Mouse (Mus musculus): Measurements from ENCODE around the gene Cep68. TPM values are rescaled to one million over a fixed set of nuclear protein-coding genes. Genes with fewer than 3 reads are reported as not detected.

The Cep68 gene
- polyA plus RNA-seq, 1 experiment from 2014 or later: 30.7 TPM

GRCm38 (mm10) chr11:20262628-20263380, 13.6 kb upstream of the Cep68 start:
- no peaks in the 10 kb centered on the region for H3K9me3 ChIP-seq (replicated peaks; ENCODE audit: control insufficient read depth, low read length)
- WGBS: 53% methylated on average over 8 of the region's 8 CpGs
- no peaks in the 10 kb centered on the region for H3K36me3 ChIP-seq (ENCODE audit: control insufficient read depth, insufficient read depth)
- no peaks in the 10 kb centered on the region for H3K4me1 ChIP-seq (ENCODE audit: control insufficient read depth, insufficient read depth, low read length)
- H3K27ac ChIP-seq (ENCODE audit: low read length): no peak overlapping the region
- no peak for ATAC-seq (replicated peaks; ENCODE audit: extremely low read depth, insufficient read depth, low FRiP score)
- H3K4me3 ChIP-seq (ENCODE audit: low read length): no peak overlapping the region
- no peak overlapping the region for H3K4me2 ChIP-seq (ENCODE audit: low read depth, low read length)
- H3K27me3 ChIP-seq (ENCODE audit: control insufficient read depth, insufficient read depth, low read length): no peaks in the 10 kb centered on the region
- H3K9ac ChIP-seq (ENCODE audit: low read length): no peak overlapping the region

DNA sequence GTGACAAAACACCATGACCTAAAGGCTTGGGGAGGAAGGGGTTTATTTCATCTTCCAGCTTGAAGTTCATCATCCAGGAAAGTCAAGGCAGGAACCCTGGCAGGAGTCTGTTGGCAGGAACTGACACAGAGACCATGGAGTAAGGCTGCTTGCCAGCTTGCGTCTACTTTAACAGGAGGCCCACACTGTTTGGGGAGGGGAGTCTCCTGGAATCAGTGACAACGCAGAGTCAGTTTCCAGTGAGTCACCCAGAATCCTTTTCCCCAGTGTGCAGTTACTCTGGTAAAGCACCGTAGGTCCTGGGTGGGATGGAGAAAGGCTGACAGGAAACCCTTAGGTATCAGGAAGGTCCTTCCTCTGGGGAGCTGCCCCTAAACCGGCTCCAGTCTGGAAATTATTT, 5.6 kb upstream of the Cep68 start:
- H3K9ac ChIP-seq (ENCODE audit: low read length): no peak overlapping the region
- H3K4me1 ChIP-seq (ENCODE audit: control insufficient read depth, insufficient read depth, low read length): peaks cover 2% of the 10 kb centered on the region
- H3K27ac ChIP-seq (ENCODE audit: low read length): no peak overlapping the region
- H3K27me3 ChIP-seq (ENCODE audit: control insufficient read depth, insufficient read depth, low read length): no peaks in the 10 kb centered on the region
- 72% methylated on average over 4 of the region's 4 CpGs for WGBS
- no peak overlapping the region for H3K4me3 ChIP-seq (ENCODE audit: low read length)
- H3K9me3 ChIP-seq (replicated peaks; ENCODE audit: control insufficient read depth, low read length): peaks cover 3% of the 10 kb centered on the region; the same call in 1 of the 2 replicates
- ATAC-seq (replicated peaks; ENCODE audit: extremely low read depth, insufficient read depth, low FRiP score): no peak
- no peak overlapping the region for H3K4me2 ChIP-seq (ENCODE audit: low read depth, low read length)
- H3K36me3 ChIP-seq (ENCODE audit: control insufficient read depth, insufficient read depth): no peaks in the 10 kb centered on the region

DNA sequence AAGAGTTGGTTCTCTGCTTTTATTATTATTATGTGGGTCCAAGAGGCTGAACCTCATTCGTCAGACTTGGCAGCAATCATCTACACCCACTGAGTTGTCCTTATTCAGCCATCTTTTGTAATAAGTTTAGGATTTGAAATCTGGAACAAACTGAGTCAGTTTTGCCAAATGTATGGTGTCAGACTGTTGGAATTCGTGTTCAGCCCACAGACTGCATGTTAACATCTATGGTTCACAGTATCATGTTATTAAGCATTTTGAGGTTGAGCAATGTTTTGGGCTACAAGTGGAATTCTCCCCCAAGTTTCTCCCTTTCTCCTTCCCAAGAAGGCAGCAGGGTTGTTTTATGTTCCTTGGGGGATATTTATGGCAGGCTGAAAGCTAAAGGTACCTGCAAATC, 3.9 kb upstream of the Cep68 start:
- H3K4me3 ChIP-seq (ENCODE audit: low read length): no peak overlapping the region
- ATAC-seq (replicated peaks; ENCODE audit: extremely low read depth, insufficient read depth, low FRiP score): no peak
- WGBS: 60% methylated on average over 2 of the region's 2 CpGs
- no peaks in the 10 kb centered on the region for H3K36me3 ChIP-seq (ENCODE audit: control insufficient read depth, insufficient read depth)
- H3K4me1 ChIP-seq (ENCODE audit: control insufficient read depth, insufficient read depth, low read length): peaks cover 5% of the 10 kb centered on the region
- no peak overlapping the region for H3K4me2 ChIP-seq (ENCODE audit: low read depth, low read length)
- peaks cover 3% of the 10 kb centered on the region; the same call in 1 of the 2 replicates for H3K9me3 ChIP-seq (replicated peaks; ENCODE audit: control insufficient read depth, low read length)
- no peak overlapping the region for H3K9ac ChIP-seq (ENCODE audit: low read length)
- H3K27me3 ChIP-seq (ENCODE audit: control insufficient read depth, insufficient read depth, low read length): no peaks in the 10 kb centered on the region
- no peak overlapping the region for H3K27ac ChIP-seq (ENCODE audit: low read length)

GRCm38 (mm10) chr11:20250476-20251178, 1.4 kb upstream of the Cep68 start:
- no peak overlapping the region for H3K4me2 ChIP-seq (ENCODE audit: low read depth, low read length)
- ATAC-seq (replicated peaks; ENCODE audit: extremely low read depth, insufficient read depth, low FRiP score): no peak
- WGBS: 87% methylated on average over 6 of the region's 6 CpGs

DNA sequence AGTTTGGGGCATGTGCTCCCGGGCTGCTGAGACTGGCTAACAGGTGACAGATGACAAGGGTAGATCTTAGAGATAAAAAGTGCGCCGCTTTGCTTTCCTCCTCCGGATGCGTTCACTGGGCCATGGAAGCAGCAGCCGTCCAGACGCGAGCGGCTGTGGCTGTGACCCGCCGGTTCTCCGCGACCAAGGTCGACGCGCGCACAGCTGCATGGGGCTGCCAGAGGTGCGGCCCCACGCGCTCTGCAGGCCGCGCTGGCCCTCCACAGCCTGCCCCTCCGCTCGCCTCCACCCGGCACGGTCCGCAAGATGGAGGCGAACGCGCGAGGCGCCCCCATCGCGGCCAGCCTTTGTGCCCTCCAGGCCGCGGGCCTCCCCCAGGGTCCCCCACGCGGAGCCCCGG, 389 bp downstream of the Cep68 start:
- Histone ChIP-seq H3K9me3 (replicated peaks; ENCODE audit: control insufficient read depth, low read length) (peaks cover 3% of the 10 kb centered on the region; the same call in 1 of the 2 replicates), H3K27ac (ENCODE audit: low read length) (peak overlapping the region; percentile 79), H3K4me2 (ENCODE audit: low read depth, low read length) (peak overlapping the region; percentile 59), H3K4me3 (ENCODE audit: low read length) (peak overlapping the region; percentile 64), H3K27me3 (ENCODE audit: control insufficient read depth, insufficient read depth, low read length) (no peaks in the 10 kb centered on the region), H3K9ac (ENCODE audit: low read length) (peak overlapping the region; percentile 82), H3K4me1 (ENCODE audit: control insufficient read depth, insufficient read depth, low read length) (peaks cover 38% of the 10 kb centered on the region), H3K36me3 (ENCODE audit: control insufficient read depth, insufficient read depth) (no peaks in the 10 kb centered on the region)
- under 1% methylated on average over 39 of the region's 39 CpGs for WGBS
- peak; percentile 59 for ATAC-seq (replicated peaks; ENCODE audit: extremely low read depth, insufficient read depth, low FRiP score)

More at GRCm38 (mm10) chr11:20250476-20251178, 1.4 kb upstream of the Cep68 start:
- no peak overlapping the region for H3K4me3 ChIP-seq (ENCODE audit: low read length)
- no peak overlapping the region for H3K27ac ChIP-seq (ENCODE audit: low read length)
- H3K9ac ChIP-seq (ENCODE audit: low read length): no peak overlapping the region; the same call in 1 of the 2 replicates
- H3K9me3 ChIP-seq (replicated peaks; ENCODE audit: control insufficient read depth, low read length): peaks cover 3% of the 10 kb centered on the region; the same call in 1 of the 2 replicates
- peaks cover 29% of the 10 kb centered on the region for H3K4me1 ChIP-seq (ENCODE audit: control insufficient read depth, insufficient read depth, low read length)
- no peaks in the 10 kb centered on the region for H3K36me3 ChIP-seq (ENCODE audit: control insufficient read depth, insufficient read depth)
- H3K27me3 ChIP-seq (ENCODE audit: control insufficient read depth, insufficient read depth, low read length): no peaks in the 10 kb centered on the region

DNA sequence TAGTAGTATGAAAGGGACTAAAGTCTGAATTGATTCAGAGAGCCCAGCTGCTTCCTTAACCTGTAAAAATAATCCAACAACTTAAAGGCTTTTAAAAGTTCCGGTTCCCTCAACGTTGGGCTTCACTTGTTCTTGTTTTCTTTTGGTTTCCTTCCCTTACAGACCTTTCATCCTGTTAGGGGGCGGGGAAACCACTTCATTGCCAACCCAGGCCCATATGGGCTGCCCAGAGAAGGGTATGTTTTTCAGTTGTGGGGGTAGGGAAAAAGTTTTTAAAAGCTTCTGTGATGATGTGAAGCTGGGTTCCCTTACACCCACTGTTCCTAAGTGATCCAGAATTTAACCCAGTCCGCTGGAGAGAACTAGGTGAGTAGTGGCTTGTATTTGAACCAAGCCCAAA, 952 bp downstream of the Cep68 start:
- 20% methylated on average over 4 of the region's 4 CpGs for whole genome bisulfite sequencing
- Histone ChIP-seq H3K4me3 (ENCODE audit: low read length) (peak overlapping the region; percentile 64), H3K9me3 (replicated peaks; ENCODE audit: control insufficient read depth, low read length) (no peaks in the 10 kb centered on the region), H3K36me3 (ENCODE audit: control insufficient read depth, insufficient read depth) (no peaks in the 10 kb centered on the region), H3K4me2 (ENCODE audit: low read depth, low read length) (peak overlapping the region; percentile 59), H3K4me1 (ENCODE audit: control insufficient read depth, insufficient read depth, low read length) (peaks cover 43% of the 10 kb centered on the region), H3K27me3 (ENCODE audit: control insufficient read depth, insufficient read depth, low read length) (no peaks in the 10 kb centered on the region), H3K9ac (ENCODE audit: low read length) (peak overlapping the region; percentile 82), H3K27ac (ENCODE audit: low read length) (peak overlapping the region; percentile 79)
- no peak for ATAC-seq (replicated peaks; ENCODE audit: extremely low read depth, insufficient read depth, low FRiP score)

DNA sequence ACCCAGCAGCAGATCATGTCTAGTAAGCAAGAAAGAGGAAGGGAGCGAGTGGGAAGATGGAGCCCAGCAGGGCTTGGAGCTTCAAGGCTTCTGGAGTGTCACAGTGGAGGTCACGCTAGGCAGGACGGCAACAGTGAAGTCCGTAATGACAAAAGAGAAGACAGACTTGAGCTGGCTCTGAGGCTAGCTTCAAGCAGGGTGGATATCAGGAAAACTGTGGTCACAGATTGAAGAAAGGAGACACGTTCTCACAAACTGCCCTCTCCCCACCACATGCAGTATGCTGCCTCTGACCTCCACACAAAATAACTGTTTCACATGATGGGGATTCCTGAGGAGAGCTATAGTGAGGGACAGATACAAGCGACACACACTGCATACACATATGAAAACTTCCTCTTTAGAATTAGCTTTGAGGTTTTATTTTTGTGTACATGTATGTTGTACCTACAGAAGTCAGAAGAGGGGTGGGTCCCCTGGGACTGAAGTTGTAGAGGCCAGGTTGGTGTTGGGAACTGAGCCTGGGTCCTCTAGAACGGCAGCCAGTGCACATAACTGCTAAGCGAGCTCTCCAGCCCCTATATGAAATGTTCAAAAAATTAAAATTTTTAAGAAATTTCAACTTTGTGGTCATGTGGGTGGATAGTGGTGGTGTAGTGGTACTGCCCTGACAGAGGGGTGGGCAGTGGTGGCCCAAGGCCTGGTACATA, 1.9 kb downstream of the Cep68 start:
- no peak overlapping the region for H3K4me3 ChIP-seq (ENCODE audit: low read length)
- H3K9me3 ChIP-seq (replicated peaks; ENCODE audit: control insufficient read depth, low read length): no peaks in the 10 kb centered on the region
- no peak overlapping the region for H3K27ac ChIP-seq (ENCODE audit: low read length)
- ATAC-seq (replicated peaks; ENCODE audit: extremely low read depth, insufficient read depth, low FRiP score): no peak
- H3K9ac ChIP-seq (ENCODE audit: low read length): peak overlapping the region; percentile 41
- no peaks in the 10 kb centered on the region for H3K36me3 ChIP-seq (ENCODE audit: control insufficient read depth, insufficient read depth)
- no peaks in the 10 kb centered on the region for H3K27me3 ChIP-seq (ENCODE audit: control insufficient read depth, insufficient read depth, low read length)
- H3K4me2 ChIP-seq (ENCODE audit: low read depth, low read length): peak overlapping the region; percentile 59
- WGBS: 80% methylated on average over 8 of the region's 8 CpGs
- peaks cover 50% of the 10 kb centered on the region for H3K4me1 ChIP-seq (ENCODE audit: control insufficient read depth, insufficient read depth, low read length)

DNA sequence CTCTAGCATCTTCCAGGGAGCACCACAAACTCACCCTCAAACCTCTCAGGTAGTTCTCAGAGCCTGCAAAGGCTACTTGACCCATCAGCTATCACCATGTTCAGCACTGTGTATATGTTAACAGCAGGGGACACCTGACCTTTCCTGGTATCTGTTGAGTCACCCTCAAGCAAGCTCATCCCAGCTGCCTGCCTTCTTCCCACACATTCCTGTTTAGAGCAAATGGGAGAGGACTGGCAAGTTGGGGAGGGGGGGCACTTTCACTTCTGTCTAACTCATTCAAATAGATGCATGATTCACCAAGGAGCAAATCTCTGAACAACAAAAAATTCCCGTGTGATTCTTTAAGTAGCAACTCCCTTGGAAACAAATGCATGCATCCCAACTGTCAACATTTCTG, 2.6 kb downstream of the Cep68 start:
- Histone ChIP-seq H3K9me3 (replicated peaks; ENCODE audit: control insufficient read depth, low read length) (no peaks in the 10 kb centered on the region), H3K4me1 (ENCODE audit: control insufficient read depth, insufficient read depth, low read length) (peaks cover 50% of the 10 kb centered on the region)
- WGBS: 49% methylated on average over 1 of the region's 1 CpGs

More for the DNA sequence above, 2.6 kb downstream of the Cep68 start:
- Histone ChIP-seq H3K27me3 (ENCODE audit: control insufficient read depth, insufficient read depth, low read length) (no peaks in the 10 kb centered on the region), H3K4me2 (ENCODE audit: low read depth, low read length) (peak overlapping the region; percentile 59; the same call in 1 of the 2 replicates), H3K4me3 (ENCODE audit: low read length) (no peak overlapping the region), H3K36me3 (ENCODE audit: control insufficient read depth, insufficient read depth) (peaks cover 4% of the 10 kb centered on the region), H3K27ac (ENCODE audit: low read length) (no peak overlapping the region), H3K9ac (ENCODE audit: low read length) (no peak overlapping the region)
- no peak for ATAC-seq (replicated peaks; ENCODE audit: extremely low read depth, insufficient read depth, low FRiP score)

Data from heart, embryonic 16.5 days (tissue).